Mouse (Mus musculus) lung, adult 2 months (tissue): ENCODE measurements at regions not wholly inside any gene's neighbourhood (a gene's known extent, or its start where the extent isn't known, plus 50 kb on each side); places are given as distances from the start of the nearest gene placed in this dataset.

Source experiments
- CTCF ChIP-seq: fragments of 200-500 bp; IDR thresholded peaks from 2 replicates; pipeline ENCODE4 v1.5.1; 2011; ENCODE audit warnings: mild to moderate bottlenecking, low read length, control low read depth; ENCODE audit not compliant: insufficient read depth
- POLR2A ChIP-seq: fragments of 200-500 bp; IDR thresholded peaks from 2 replicates; pipeline ENCODE4 v1.6.1; 2011; ENCODE audit warnings: low read depth, mild to moderate bottlenecking, control low read depth, low read length, borderline replicate concordance; ENCODE audit errors: extremely low read depth

DNA sequence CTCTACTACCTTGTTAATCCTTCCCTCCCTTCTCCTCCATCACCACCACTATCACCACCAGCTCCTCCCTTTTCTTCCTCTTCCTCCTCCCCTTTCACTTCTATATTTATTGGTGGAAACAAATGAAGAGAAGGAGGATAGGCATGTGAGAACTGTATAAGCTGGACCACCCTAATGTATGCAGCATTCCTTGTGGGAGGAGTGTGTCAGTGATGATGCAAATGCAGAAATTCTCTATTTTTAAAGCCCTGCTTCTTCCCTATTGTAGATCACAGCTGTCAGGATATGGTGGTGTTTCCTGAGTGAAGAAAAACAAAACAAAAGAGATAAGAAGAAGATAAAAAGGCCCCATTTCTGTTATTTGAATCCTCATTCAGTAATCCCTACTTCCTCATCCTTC lies 112.8 kb downstream of the Plppr4 start:
- no peak for TF ChIP-seq POLR2A
- TF ChIP-seq CTCF, result no peak
